Mouse (Mus musculus) heart, adult 9 months (tissue): ENCODE measurements around the gene Chn2.
A peak's percentile ranks its signal among the peaks of the same experiment; 100 is the strongest.

Source experiments
- DNase-seq, 2 experiments: peaks; one replicate each; pipeline ENCODE4 v3.0.0; 2022; ENCODE audit warnings: low spot score in 2 of 2

The Chn2 gene

GRCm38 (mm10) chr6:54231769-54232558 lies 192.6 kb downstream of the Chn2 start:
- DNase-seq = no peak

- no peak for DNase-seq
Measured at GRCm38 (mm10) chr6:54236441-54236840, 197.1 kb downstream of the Chn2 start.

DNA sequence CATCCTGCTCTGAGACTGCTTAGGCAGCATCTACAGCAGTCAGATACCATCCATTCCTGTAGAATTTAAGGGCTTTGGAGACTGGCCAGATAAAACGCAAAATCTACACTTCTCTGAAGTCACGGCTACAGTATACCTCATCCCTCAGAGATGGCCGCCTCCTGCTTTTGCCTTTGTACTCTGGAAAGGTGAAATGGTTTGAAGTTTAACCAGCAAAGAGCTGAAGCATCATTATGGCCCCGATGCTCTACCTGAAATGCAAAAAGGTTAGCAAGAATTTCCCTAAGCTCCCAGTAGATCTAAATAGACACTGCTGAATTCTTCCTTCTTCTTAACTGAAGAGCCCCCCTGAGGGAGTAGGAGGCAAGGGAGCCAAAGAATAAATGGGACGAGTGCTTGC lies 202.4 kb downstream of the Chn2 start:
- DNase-seq = no peak

DNA sequence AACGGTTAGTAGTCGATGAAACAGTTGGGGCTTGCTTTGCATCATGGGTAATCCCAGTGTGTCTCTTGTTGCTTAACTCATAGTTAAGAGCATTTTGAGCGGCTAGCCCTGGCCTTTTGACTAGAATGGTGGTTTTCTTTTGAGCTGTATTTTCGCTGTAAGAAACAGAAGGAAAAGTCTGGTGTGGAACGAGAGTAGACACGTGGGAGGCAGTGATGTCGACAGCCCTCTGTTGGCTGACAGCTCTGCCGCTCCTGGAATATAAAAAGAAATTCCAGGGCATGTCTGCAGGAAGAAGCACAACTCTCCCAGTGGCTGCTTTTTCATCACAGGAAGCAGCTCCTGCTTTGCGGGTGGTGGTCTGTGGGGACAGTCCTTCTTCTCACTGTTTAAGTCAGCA lies 202.9 kb downstream of the Chn2 start:
- peak in 1 of 2 experiments; percentile 19 for DNase-seq

DNA sequence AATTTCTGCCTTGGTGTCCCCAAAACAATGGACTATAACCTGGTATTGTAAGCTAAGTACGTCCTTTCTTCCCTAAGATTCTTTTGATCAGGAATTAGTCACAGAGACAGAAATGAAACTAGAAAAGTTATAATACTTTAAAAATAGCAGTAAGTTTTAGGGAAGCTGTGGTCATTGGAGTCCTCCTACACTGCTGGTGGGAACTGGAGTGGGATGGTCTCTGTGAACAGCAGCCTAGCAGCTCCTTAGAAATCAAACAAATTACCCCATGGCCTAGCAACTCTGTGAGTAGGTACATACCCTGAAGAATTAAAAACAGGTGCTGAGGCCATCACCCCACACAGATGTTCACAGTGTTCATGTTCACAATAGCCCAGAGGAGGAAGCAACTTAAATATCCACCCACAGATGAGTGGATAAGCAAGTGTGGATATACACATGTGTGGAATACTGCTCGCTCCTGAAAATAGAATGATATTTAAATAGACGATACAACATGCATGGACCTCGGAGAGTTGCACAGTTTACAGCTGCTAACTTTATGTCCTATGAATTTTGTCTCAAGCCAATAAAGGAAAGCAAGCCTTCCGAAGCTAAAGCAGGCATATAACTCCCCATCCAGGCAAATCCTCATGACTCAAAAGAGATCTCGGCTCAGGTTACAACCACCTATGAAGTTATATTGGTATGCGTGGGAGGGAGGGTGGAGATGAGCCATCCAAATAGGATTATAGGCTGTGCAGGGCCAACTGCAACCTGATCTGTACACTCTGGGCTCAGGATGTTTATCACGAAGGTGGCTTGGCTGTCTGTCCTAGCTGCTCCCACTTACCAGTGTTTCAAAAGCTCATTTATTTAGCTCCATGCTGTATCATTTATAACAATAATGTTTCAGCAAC lies 209.2 kb downstream of the Chn2 start:
- DNase-seq = no peak

DNA sequence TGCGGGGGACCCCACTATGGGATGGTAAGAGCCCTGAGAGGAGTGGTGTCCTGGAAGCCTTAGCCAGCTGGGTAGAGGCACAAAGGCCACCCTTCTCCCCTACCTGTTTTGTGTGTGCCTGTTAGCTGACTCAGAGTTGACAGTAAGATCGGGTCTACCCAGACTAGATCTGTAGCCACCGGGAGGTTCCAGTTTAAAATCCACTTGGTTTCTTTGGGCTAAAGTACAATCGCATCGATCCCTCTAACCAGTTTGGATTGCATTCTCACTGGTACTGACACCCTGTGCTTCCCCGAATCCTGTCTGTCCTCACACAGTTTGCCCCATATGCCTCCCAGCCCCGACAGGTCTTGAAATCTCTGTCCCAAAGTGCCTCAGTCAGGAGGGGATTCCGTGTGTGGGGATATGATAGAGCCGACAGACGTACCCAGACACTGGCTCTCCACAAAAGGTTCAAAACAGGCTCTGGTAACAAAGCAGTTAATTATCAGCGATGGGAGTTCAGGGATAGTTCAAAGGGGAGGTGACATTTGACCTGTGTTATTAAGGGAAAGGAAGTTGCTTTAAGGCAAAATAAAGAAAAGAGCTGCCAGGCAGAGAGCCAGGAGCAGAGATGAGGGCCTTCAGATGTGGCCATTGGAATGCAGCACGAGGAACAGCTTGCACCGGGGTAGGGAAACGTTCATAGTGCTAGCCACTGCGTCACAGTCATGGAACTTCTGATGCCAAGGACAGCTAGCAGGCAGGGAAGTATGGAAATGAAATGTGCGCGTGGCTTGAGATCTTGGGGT lies 212.2 kb downstream of the Chn2 start:
- DNase-seq = no peak

- DNase-seq = no peak
Measured at GRCm38 (mm10) chr6:54253206-54253605, 213.9 kb downstream of the Chn2 start.

- no peak for DNase-seq
Measured at GRCm38 (mm10) chr6:54253881-54254280, 214.5 kb downstream of the Chn2 start.

- DNase-seq = no peak
Measured at GRCm38 (mm10) chr6:54254759-54255158, 215.4 kb downstream of the Chn2 start.

GRCm38 (mm10) chr6:54255321-54255720 lies 216.0 kb downstream of the Chn2 start:
- DNase-seq = no peak

DNA sequence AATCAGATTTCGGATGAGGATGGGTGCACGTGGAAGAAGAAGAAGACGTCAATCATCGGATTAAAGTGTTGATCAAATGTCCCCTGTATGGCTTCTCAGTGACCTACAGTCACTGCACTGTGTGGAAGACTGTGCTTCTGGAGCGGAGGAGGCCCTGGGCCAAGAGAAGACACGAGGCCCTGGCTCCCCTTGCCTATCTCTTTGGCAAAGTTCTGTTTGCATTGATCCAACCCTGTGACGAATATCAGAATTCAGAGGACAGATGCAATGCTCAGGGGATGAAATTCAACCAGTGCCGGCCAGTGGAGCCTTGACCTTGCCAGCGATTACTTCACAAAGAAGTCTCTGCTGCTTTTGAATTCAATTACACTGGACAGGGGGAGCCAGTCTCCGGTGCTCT lies 217.0 kb downstream of the Chn2 start:
- peak in 1 of 2 experiments; percentile 22 for DNase-seq

- DNase-seq = no peak
Measured at GRCm38 (mm10) chr6:54257552-54257951, 218.2 kb downstream of the Chn2 start.

DNA sequence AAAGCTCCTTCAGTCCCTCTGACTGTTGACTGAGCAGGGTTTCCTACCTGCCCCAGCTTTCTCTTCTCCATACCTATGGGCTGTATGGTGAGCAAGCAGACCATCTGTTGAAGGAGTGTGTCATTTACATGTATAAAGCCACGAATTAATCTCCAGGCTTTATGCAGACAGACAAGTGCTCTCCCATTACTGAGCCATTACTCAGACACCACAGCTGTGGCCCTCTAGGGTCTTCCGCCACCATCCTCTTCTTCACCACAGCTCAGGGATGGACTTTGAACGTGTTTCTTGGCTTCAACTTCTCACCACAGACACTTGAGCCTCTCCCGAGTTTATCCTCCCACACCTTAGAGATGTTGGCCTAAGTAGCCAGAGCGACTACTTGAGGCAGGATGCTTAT lies 219.1 kb downstream of the Chn2 start:
- DNase-seq = no peak

DNA sequence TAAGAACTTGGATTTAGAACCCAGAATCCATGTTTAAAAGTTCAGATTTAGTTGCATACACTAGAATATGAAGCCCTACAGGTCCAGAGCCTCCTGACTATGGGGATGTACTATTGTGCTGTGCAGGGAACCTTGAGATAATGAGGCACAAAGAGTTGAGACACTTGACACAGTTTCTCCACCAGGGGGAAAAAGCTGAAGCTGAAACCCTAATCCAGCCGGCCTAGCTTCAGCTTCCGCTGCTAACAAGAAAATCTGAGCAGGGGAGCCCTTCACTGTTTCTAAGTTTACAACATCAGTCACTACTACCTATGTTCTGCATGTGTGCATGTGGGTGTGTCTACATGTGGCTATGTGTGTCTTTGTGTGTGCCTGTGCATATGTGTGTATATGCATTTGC lies 223.4 kb downstream of the Chn2 start:
- no peak for DNase-seq

GRCm38 (mm10) chr6:54263890-54264289 lies 224.5 kb downstream of the Chn2 start:
- DNase-seq = no peak

DNA sequence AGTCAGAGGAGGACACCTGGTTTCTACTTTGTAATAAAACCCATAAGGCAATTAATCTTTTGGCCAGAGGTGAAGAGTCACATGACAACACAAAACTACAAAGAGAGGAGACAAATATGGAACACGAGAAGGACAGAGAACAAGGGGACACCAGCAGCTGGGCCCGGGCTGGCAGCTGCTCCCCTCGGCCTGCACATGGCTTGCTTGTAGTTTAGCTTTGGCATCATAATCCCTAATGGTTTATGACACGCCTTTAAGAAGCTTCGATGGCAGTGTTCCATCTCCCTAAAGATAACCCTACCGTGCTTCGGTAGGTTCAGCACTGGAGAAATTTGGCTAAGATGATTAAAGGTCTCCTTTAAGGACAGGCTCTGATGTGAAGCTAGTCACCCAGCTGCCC lies 225.2 kb downstream of the Chn2 start:
- DNase-seq = no peak

DNA sequence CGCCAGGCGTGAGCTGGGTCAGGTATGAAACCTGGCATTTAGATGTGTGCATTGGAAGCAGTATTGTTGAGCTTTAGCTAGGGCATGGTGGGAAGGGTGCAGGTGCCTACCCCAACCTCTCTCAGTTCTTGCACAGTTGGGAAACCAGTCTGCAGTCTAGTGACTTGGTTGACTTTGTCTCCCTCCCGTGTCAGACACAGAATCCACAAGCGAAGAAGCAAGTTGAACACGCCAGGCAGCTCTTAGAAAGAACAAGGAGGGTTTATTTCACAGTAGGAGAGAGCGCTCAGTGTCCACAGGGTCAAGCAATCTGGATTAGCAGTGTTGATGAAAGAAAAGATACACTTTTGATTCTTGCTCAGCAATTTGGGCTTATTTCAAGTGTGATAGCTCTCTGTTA lies 226.0 kb downstream of the Chn2 start:
- no peak for DNase-seq

- peak in 1 of 2 experiments; percentile 42 for DNase-seq
Measured at GRCm38 (mm10) chr6:54272556-54273378, 233.4 kb downstream of the Chn2 start.

GRCm38 (mm10) chr6:54273379-54273730 lies 234.0 kb downstream of the Chn2 start:
- DNase-seq = no peak

- no peak for DNase-seq
Measured at GRCm38 (mm10) chr6:54277234-54277633, 237.9 kb downstream of the Chn2 start.

GRCm38 (mm10) chr6:54277828-54278227 lies 238.5 kb downstream of the Chn2 start:
- peak in 1 of 2 experiments; percentile 39 for DNase-seq
